Mouse (Mus musculus) G1E-ER4 (cell line): ENCODE measurements around the gene Olfr1080. TPM values are rescaled to one million over a fixed set of nuclear protein-coding genes. Genes with fewer than 3 reads are reported as not detected.
"Not testable (repeated sequence)": the region's sequence is repeated elsewhere in the genome, so short reads cannot be mapped to it uniquely, and the experiment has no call there.

Experiments used
- GATA1 ChIP-seq: IDR thresholded peaks from one replicate; pipeline ENCODE4 v1.8.0; 2012; ENCODE audit warnings: low read length, inconsistent platforms
- polyA plus RNA-seq: library from polyadenylated mRNA; stranded (reverse); fragments of >175 nt; gene quantifications from 2 replicates; pipeline ENCODE4 v1.2.3, GENCODE M21; 2012

Gene Olfr1080
- polyA plus RNA-seq = not detected in 2 replicates

- TF ChIP-seq GATA1 = not testable (repeated sequence)
Measured at GRCm38 (mm10) chr2:86558135-86558534, at the start of gene Olfr1080. Olfr1080 (minus strand) TSS chr2:86558235.

- not testable (repeated sequence) for TF ChIP-seq GATA1
Measured at GRCm38 (mm10) chr2:86598866-86599265, 40.8 kb upstream of the Olfr1080 start, which contains the start of gene Olfr1082. Olfr1082 (minus strand) TSS chr2:86598966.

- no peak for TF ChIP-seq GATA1
Measured at GRCm38 (mm10) chr2:86542380-86542779, 15.7 kb downstream of the Olfr1080 start, which contains the start of gene Olfr1079. Olfr1079 (minus strand) TSS chr2:86542480.

GRCm38 (mm10) chr2:86530991-86531390, 27.0 kb downstream of the Olfr1080 start:
- no peak for TF ChIP-seq GATA1

GRCm38 (mm10) chr2:86508161-86508560, 49.9 kb downstream of the Olfr1080 start, which contains the start of gene Olfr1076:
Olfr1076 (plus strand) TSS chr2:86508461.
- TF ChIP-seq GATA1 = no peak

Other genes starting within 250 kb of the Olfr1080 start
- not detected in 2 replicates for gene Olfr1053, start 243.0 kb downstream of the Olfr1080 start, polyA plus RNA-seq
- gene Olfr1054, start 222.8 kb downstream of the Olfr1080 start, polyA plus RNA-seq = not detected in 2 replicates
- gene Olfr1055, start 208.0 kb downstream of the Olfr1080 start, polyA plus RNA-seq = not detected in 2 replicates
- gene Olfr1056, start 195.8 kb downstream of the Olfr1080 start, polyA plus RNA-seq = not detected in 2 replicates
- not detected in 2 replicates for gene Olfr1057, start 179.8 kb downstream of the Olfr1080 start, polyA plus RNA-seq
- not detected in 2 replicates for gene Olfr1058, start 169.7 kb downstream of the Olfr1080 start, polyA plus RNA-seq
- not detected in 2 replicates for gene Olfr1061, start 144.2 kb downstream of the Olfr1080 start, polyA plus RNA-seq
- not detected in 2 replicates for gene Olfr1062, start 131.5 kb downstream of the Olfr1080 start, polyA plus RNA-seq
- not detected in 2 replicates for gene Olfr1065, start 107.6 kb downstream of the Olfr1080 start, polyA plus RNA-seq
- gene Olfr1066, start 102.0 kb downstream of the Olfr1080 start, polyA plus RNA-seq = not detected in 2 replicates
- not detected in 2 replicates for gene Olfr228, start 70.8 kb downstream of the Olfr1080 start, polyA plus RNA-seq
- not detected in 2 replicates for gene Olfr1076, start 49.8 kb downstream of the Olfr1080 start, polyA plus RNA-seq
- not detected in 2 replicates for gene Olfr1079, start 15.8 kb downstream of the Olfr1080 start, polyA plus RNA-seq
- gene Olfr1082, start 40.7 kb upstream of the Olfr1080 start, polyA plus RNA-seq = not detected in 2 replicates
- not detected in 2 replicates for gene Olfr1084, start 81.5 kb upstream of the Olfr1080 start, polyA plus RNA-seq
- gene Olfr1085, start 103.8 kb upstream of the Olfr1080 start, polyA plus RNA-seq = not detected in 2 replicates
- gene Olfr1086, start 121.9 kb upstream of the Olfr1080 start, polyA plus RNA-seq = not detected in 2 replicates
- gene Olfr1087, start 140.2 kb upstream of the Olfr1080 start, polyA plus RNA-seq = not detected in 2 replicates
- not detected in 2 replicates for gene Olfr1089, start 175.5 kb upstream of the Olfr1080 start, polyA plus RNA-seq
- not detected in 2 replicates for gene Olfr1090, start 200.8 kb upstream of the Olfr1080 start, polyA plus RNA-seq
- not detected in 2 replicates for gene Olfr1093, start 224.2 kb upstream of the Olfr1080 start, polyA plus RNA-seq